Comparison of ENCODE assay signal across 8 mouse cellular contexts in the genomic region with DNA sequence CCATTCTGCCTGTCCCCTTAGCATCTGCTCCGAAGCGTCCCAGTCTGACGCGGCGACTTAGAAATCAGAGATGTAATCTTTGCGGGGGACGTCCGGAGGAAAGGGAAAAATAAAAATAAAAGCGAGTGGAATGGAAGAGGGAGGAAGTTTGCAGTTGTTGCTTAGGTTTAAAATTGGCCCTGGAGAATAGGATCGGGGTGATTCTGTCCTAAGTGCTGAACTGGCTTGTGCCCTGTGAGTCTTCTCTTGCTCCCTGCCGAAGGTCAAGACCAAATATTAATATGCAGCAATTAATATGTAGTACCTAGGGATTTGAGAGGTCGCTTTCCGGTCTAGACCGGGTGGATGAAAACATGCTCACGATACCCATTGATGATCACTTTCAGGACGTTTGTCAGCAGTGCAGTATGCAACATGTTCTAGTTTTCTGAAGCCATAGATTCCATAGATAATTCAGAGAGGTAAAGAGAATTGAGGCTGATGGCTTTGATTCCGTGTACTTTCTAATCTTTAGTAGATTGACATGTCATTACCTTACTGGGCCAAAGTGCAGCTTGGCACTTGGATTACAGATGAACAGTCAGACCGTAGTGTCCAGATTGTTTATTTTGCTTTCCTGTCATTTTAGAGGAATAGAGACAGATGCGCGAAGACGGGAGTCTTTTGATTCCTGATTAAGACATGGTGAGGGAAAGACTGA. TPM values are rescaled to one million over a fixed set of nuclear protein-coding genes. Genes with fewer than 3 reads are reported as not detected.
DNase-seq lines count a peak whose midpoint lies in the region; ATAC-seq and TF ChIP-seq lines count a peak whose summit lies in the region.

No protein-coding gene starts in this region.

- no peaks in the 10 kb centered on the region for H3K27me3 ChIP-seq in C2C12 (ENCODE audit: control insufficient read depth, insufficient read depth, insufficient read length)
- H3K27me3 ChIP-seq in forebrain, embryonic 10.5 days (ENCODE audit: poor library complexity, severe bottlenecking): no peaks in the 10 kb centered on the region
- no peaks in the 10 kb centered on the region for H3K27me3 ChIP-seq in limb, embryonic 12.5 days
- no peaks in the 10 kb centered on the region for H3K27me3 ChIP-seq in neural tube, embryonic 15.5 days (replicated peaks)

- H3K4me1 ChIP-seq in forebrain, embryonic 10.5 days: peaks cover 27% of the 10 kb centered on the region
- peaks cover 8% of the 10 kb centered on the region for H3K4me1 ChIP-seq in limb, embryonic 12.5 days (replicated peaks)
- peaks cover 26% of the 10 kb centered on the region for H3K4me1 ChIP-seq in neural tube, embryonic 15.5 days

- peaks cover 54% of the 10 kb centered on the region for H3K79me2 ChIP-seq in C2C12 (ENCODE audit: control insufficient read depth, insufficient read depth)

- TF ChIP-seq CTCF in C2C12 (IDR thresholded peaks at IDR 0.05; ENCODE audit: control insufficient read depth, insufficient read depth, insufficient read length): no peak

- H3K9ac ChIP-seq in limb, embryonic 12.5 days (replicated peaks): peak overlapping the region; percentile 74
- peak overlapping the region; percentile 90 for H3K9ac ChIP-seq in neural tube, embryonic 15.5 days (replicated peaks)

- H3K4me3 ChIP-seq in C2C12 (ENCODE audit: insufficient read depth, poor library complexity, severe bottlenecking): peak overlapping the region; percentile 69
- H3K4me3 ChIP-seq in forebrain, embryonic 10.5 days: peak overlapping the region; percentile 71
- H3K4me3 ChIP-seq in limb, embryonic 12.5 days (replicated peaks): peak overlapping the region; percentile 72
- peak overlapping the region; percentile 75 for H3K4me3 ChIP-seq in neural tube, embryonic 15.5 days (replicated peaks)

- H3K9me3 ChIP-seq in forebrain, embryonic 10.5 days: peaks cover 4% of the 10 kb centered on the region; the same call in 1 of the 2 replicates
- H3K9me3 ChIP-seq in limb, embryonic 12.5 days: no peaks in the 10 kb centered on the region
- H3K9me3 ChIP-seq in neural tube, embryonic 15.5 days (replicated peaks): no peaks in the 10 kb centered on the region

- DNase-seq in frontal cortex, postnatal 36 days (ENCODE audit: low spot score in 2 of 2): no peak
- no peak for DNase-seq in forebrain, embryonic 10.5 days (ENCODE audit: extremely low spot score, low spot score)
- DNase-seq in urinary bladder, adult 18-20 months (ENCODE audit: low spot score in 2 of 2): no peak
- no peak for DNase-seq in right cerebral cortex, postnatal 14 days

- peak overlapping the region; percentile 64 for H3ac ChIP-seq in C2C12 (ENCODE audit: control insufficient read depth, insufficient read length, low read depth)

- H3K36me3 ChIP-seq in C2C12 (ENCODE audit: control insufficient read depth, insufficient read depth): peaks cover 3% of the 10 kb centered on the region
- H3K36me3 ChIP-seq in forebrain, embryonic 10.5 days (replicated peaks): peaks cover 12% of the 10 kb centered on the region; the same call in 1 of the 2 replicates
- peaks cover 8% of the 10 kb centered on the region; the same call in 1 of the 2 replicates for H3K36me3 ChIP-seq in limb, embryonic 12.5 days
- no peaks in the 10 kb centered on the region for H3K36me3 ChIP-seq in neural tube, embryonic 15.5 days

- 21% methylated on average over 21 of the region's 21 CpGs for WGBS in forebrain, embryonic 10.5 days
- WGBS in limb, embryonic 12.5 days: 15% methylated on average over 21 of the region's 21 CpGs
- WGBS in neural tube, embryonic 15.5 days: 8% methylated on average over 21 of the region's 21 CpGs

- peak overlapping the region; percentile 92 for H3K27ac ChIP-seq in forebrain, embryonic 10.5 days
- peak overlapping the region; percentile 87 for H3K27ac ChIP-seq in limb, embryonic 12.5 days
- peak overlapping the region; percentile 90 for H3K27ac ChIP-seq in neural tube, embryonic 15.5 days (replicated peaks)

- peak overlapping the region; percentile 69 for H3K4me2 ChIP-seq in limb, embryonic 12.5 days
- H3K4me2 ChIP-seq in neural tube, embryonic 15.5 days: peak overlapping the region; percentile 65

- H3K79me3 ChIP-seq in C2C12 (ENCODE audit: low read depth): peaks cover 32% of the 10 kb centered on the region

- ATAC-seq in frontal cortex, adult (ENCODE audit: low TSS enrichment): peak; percentile 13; the same call in 1 of the 2 replicates
- no peak; the same call in 1 of the 2 replicates for ATAC-seq in limb, embryonic 12.5 days (ENCODE audit: insufficient number of reproducible peaks, insufficient read depth, low FRiP score, low TSS enrichment, low read depth)
- ATAC-seq in neural tube, embryonic 15.5 days (ENCODE audit: low FRiP score): peak; percentile 25

TF ChIP-seq in C2C12, 6 proteins besides CTCF, POLR2A, EP300 and RAD21:
- TF ChIP-seq MYOD1 (IDR thresholded peaks at IDR 0.05; ENCODE audit: control insufficient read depth, insufficient read length, low read depth) (no peak), FOSL1 (IDR thresholded peaks at IDR 0.05; ENCODE audit: insufficient read depth, low read length, poor library complexity, severe bottlenecking) (no peak), MYOG (IDR thresholded peaks at IDR 0.05; ENCODE audit: control insufficient read depth, extremely low read depth, insufficient read length) (no peak), CEBPB (IDR thresholded peaks at IDR 0.05; ENCODE audit: low read depth) (no peak), USF1 (IDR thresholded peaks at IDR 0.05; ENCODE audit: low read depth) (no peak), MAX (IDR thresholded peaks at IDR 0.05) (no peak)
TF ChIP-seq in C2C12: peak in this region for 0.

RNA-seq across cellular contexts. Expression of a gene that starts 0.7 kb away (rescaled TPM):
- 4.9 TPM for polyA plus RNA-seq in C2C12 (2012; fragmentation: generic; extraction: Trizol)
- 20.3 and 24.7 TPM in 2 replicates for polyA plus RNA-seq in forebrain, embryonic 10.5 days (2016; fragmentation: Nextera tagmentation; extraction: Ambion mirVana)
- polyA plus RNA-seq in limb, embryonic 12.5 days (2016; fragmentation: Nextera tagmentation; extraction: Ambion mirVana): 24.5 and 26.8 TPM in 2 replicates
- 17.6 and 18.5 TPM in 2 replicates for polyA plus RNA-seq in neural tube, embryonic 15.5 days (2015; fragmentation: Nextera tagmentation; extraction: Ambion mirVana)

RNA-seq across cellular contexts. Expression of a gene that starts 25.2 kb away (rescaled TPM):
- 0.18 TPM for polyA plus RNA-seq in C2C12 (2012; fragmentation: generic; extraction: Trizol)
- polyA plus RNA-seq in forebrain, embryonic 10.5 days (2016; fragmentation: Nextera tagmentation; extraction: Ambion mirVana): 28.1 and 30.3 TPM in 2 replicates
- polyA plus RNA-seq in limb, embryonic 12.5 days (2016; fragmentation: Nextera tagmentation; extraction: Ambion mirVana): 0.97 and 1.0 TPM in 2 replicates
- 7.3 and 9.8 TPM in 2 replicates for polyA plus RNA-seq in neural tube, embryonic 15.5 days (2015; fragmentation: Nextera tagmentation; extraction: Ambion mirVana)

RNA-seq across cellular contexts. Expression of a gene that starts 52.6 kb away (rescaled TPM):
- 17.3 TPM for polyA plus RNA-seq in C2C12 (2012; fragmentation: generic; extraction: Trizol)
- 21.7 and 24.3 TPM in 2 replicates for polyA plus RNA-seq in forebrain, embryonic 10.5 days (2016; fragmentation: Nextera tagmentation; extraction: Ambion mirVana)
- 14.6 and 14.8 TPM in 2 replicates for polyA plus RNA-seq in limb, embryonic 12.5 days (2016; fragmentation: Nextera tagmentation; extraction: Ambion mirVana)
- polyA plus RNA-seq in neural tube, embryonic 15.5 days (2015; fragmentation: Nextera tagmentation; extraction: Ambion mirVana): 8.2 and 8.9 TPM in 2 replicates

RNA-seq across cellular contexts. Expression of a gene that starts 52.9 kb away (rescaled TPM):
- 1.2 TPM for polyA plus RNA-seq in C2C12 (2012; fragmentation: generic; extraction: Trizol)
- 3.5 and 4.4 TPM in 2 replicates for polyA plus RNA-seq in forebrain, embryonic 10.5 days (2016; fragmentation: Nextera tagmentation; extraction: Ambion mirVana)
- polyA plus RNA-seq in limb, embryonic 12.5 days (2016; fragmentation: Nextera tagmentation; extraction: Ambion mirVana): 4.7 and 5.2 TPM in 2 replicates
- polyA plus RNA-seq in neural tube, embryonic 15.5 days (2015; fragmentation: Nextera tagmentation; extraction: Ambion mirVana): 64.8 and 65.6 TPM in 2 replicates
